Mouse (Mus musculus): ENCODE data around the gene Twist2.

The Twist2 gene

GRCm38 (mm10) chr1:91816571-91816970, 15.3 kb downstream of the Twist2 start:
- in situ Hi-C loops (cut with MboI, MseI), result no loop called here

DNA sequence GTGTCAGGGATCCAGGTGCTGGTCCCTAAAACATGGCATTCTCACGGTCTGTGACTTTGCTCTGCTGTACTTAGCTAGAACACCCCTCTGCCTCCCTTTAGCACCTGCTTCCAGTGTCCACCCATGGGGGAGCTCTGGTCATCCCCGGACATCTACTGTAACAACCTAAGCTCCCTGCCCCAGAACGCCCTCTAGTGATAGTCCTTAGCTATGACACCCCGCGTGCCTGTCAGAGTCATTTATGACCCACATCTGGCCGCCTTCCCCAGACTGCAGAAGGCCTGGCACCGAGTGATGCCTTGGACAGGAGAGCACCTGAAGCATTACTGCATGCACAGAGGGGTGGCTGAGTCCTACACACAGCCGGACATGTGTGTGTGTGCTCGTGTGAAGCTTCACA, 18.0 kb downstream of the Twist2 start:
- in situ Hi-C loops (cut with MboI, MseI), result no loop called here

- in situ Hi-C loops (cut with MboI, MseI), result no loop called here
Observed at GRCm38 (mm10) chr1:91820531-91820930, 19.3 kb downstream of the Twist2 start.

GRCm38 (mm10) chr1:91822316-91822824, 21.1 kb downstream of the Twist2 start:
- in situ Hi-C loops (cut with MboI, MseI), result no loop called here

DNA sequence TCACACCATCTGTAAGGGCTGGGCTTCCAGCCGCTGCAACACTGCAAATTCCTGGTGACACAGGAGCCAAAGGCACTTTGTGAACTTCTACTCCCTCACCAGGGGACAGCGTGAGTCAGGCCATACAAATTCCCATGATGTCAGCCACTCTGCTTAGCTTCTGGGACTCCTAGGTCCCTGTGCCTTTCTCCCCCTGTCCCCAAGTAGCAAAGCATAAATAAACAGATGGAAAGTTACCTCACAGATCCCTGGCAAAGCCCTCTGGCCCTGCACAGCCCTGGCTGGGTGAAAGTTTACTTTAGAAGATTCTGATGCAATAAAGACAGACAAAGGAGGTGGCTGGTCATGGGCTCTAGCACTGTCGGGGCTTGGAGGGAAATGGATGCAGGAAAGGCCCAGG, 22.3 kb downstream of the Twist2 start:
- in situ Hi-C loops (cut with MboI, MseI), result no loop called here

GRCm38 (mm10) chr1:91823951-91824350, 22.7 kb downstream of the Twist2 start:
- in situ Hi-C loops (cut with MboI, MseI), result no loop called here

DNA sequence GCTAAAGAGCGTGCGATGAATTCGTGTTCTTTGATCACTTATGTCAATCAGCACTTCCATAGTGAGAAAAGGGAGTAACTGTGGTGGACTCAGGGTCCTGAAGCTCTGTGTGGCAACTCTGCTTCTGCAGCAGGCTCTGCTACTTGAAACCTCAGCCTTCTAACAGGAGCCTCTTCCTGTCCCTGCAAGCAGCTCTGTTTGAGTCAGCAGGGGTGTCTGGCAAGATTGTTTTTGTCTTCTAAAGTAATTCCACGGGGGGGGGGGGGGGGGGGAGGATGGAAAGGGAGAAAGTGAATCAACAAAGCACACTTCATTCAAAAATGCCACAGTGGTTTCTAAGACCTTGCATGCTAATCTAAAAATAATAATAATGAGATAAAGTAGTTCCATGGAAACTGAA, 24.0 kb downstream of the Twist2 start:
- in situ Hi-C loops (cut with MboI, MseI), result no loop called here

DNA sequence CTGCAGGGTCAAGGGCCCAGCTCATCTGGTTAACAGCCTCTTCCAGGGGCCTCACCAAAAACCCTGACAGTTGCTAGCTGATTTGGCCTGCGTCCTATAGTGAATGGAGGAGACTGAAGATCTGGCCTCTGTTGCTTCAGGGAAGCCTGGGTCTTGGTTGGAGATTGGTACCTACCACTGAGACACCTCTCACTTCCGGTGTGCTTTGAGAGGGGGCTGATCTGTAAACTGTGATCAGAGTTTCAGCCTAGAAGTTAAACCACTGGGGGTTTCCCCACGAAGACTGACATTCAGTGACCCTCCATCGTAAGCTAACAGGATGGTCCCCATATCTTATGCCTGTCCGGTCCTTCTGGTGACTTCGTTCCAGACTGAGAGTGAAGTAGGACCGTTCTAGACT, 30.7 kb downstream of the Twist2 start:
- in situ Hi-C loops (cut with MboI, MseI), result no loop called here

DNA sequence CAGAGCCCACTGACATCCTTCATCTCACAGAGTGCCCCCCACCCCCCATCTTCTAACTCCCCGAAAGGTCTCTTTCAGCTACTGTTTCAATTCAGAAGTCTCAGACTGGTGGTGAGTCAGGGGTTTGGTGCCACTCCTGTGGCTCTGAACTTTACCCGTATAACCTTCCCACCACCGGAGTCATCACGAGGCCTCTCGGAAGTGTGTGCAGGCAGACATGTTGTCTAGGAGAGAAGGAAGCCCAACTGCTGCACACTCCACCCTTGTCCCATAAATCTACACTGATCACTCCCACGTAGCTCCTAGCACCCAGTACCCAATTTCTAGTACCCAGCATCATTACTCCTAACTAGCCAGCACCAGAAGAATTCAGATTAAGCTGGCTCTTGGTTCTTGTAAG, 38.3 kb downstream of the Twist2 start:
- in situ Hi-C loops (cut with MboI, MseI), result no loop called here

DNA sequence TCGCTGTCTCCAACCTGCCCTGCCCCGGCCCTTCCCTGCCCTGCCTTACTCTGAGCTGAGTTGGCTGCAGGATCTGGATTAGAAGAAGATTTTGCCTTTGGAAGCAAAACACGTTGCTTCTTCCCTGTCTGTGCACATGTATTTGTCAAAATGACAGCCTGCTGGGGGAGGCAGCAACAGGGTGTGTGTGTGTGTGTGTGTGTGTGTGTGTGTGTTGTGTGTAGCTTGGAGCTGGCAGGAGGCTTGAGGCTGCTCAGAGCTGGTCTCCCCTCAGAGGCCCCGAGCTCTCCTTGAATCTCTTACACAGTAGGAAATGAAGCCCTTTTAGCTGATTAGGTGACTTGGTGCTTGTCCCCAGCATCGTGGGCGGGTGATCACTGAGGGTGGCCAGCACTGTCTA, 38.7 kb downstream of the Twist2 start:
- in situ Hi-C loops (cut with MboI, MseI), result no loop called here

DNA sequence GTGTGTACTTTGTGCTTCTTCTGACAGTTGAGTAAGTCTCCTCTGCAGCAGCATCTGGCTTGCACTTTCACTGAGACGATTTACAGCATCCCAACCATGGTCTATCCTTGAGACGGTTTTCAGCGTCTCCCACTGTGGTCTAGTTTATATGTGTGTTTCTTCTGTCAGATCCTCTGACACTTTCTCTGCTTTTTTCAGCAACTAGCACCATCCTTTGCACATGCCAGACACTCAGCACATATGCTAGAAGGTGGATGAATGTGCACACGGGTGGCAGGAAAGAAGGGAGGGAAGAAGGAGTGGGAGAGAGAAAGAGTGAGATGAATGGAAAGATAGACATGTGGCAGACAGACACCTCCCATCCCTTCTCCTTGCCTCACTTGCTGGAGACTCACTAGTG, 43.0 kb downstream of the Twist2 start:
- in situ Hi-C loops (cut with MboI, MseI), result no loop called here

DNA sequence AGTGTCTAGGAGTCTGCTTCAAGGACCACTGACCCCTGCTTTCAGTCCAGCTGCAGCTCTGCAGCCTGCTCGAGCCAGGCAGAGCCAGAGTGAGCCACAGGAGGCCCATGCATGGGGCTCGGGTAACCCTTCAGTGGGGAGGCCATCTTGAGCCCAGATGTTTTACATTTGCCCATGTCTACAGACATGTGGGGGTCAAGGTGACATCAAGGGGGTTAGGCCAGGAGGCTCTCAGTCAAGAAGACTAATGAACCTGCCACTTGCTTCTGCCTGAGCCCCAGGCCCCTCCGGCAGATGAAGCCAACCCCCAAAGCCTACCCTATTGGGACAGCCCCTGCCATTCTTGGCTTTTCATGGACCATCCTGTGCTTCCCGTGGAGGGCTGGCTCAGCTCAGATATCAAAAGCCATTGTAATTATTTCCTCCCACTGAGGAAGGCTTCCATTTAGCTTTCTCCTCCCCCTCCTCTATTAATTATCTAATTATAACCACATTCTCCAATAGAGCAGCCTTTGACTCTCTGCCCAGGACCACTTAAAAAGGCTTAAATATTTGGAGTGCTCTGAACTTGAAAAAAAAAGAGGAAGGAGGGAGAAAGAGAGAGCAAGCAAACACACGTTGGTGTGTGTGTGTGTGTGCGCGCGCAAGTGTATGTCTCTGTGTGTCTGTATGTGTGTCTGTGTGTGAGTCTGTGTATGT, 43.6 kb downstream of the Twist2 start:
- in situ Hi-C loops (cut with MboI, MseI), result no loop called here

DNA sequence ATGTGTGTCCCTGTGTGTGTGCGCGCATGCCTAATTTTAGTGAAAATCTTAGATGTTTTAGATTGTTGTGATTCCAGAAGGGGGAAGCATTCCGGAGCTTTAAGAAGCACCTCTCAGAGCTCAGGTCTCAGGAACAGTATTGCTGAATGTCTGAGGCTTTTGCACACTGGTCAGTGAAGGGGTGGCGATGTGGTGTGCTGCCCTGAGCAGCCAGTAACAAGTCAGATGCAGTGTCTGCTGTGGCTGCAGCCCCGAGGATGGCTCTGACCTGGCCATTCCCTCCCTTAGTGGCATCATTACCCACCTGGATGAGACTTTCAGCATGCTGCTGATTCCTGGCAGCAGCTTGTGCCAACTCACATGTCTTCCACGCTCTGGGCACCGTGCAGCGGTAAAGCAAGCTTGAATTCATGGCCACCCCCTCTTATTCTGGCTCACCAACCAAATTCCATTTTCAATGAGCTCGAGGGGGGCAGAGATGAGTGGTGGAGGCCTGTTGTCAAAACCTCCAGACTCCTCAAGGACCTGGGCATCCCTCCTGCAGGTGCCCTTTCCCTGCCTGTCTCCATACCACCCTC, 44.2 kb downstream of the Twist2 start:
- in situ Hi-C loops (cut with MboI, MseI), result no loop called here

DNA sequence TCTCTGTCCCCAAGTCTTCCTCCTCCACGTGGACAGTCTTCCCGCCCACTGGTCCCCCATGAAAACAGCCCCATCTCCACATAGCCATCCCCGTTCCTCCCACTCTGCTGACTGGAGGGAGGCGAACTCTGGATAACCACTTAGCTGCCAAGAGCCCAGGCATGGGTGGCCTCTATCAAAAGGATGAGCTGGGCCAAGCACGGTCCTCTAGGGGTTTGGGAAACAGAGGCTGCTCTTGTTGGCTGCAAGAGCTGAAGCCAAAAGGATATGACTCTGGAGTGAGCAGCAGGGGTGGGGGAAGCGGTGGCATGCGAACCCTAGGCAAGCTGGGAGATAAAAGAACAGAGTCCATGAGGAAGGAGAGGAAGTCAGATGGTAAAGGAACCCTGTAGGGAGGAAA, 50.0 kb downstream of the Twist2 start:
- in situ Hi-C loops (cut with MboI, MseI), result loop anchor here in 1 of 2 experiments (25.0 kb wide), 1 partner anchor 1161 kb away; the partner anchor contains the start of gene Aqp12

DNA sequence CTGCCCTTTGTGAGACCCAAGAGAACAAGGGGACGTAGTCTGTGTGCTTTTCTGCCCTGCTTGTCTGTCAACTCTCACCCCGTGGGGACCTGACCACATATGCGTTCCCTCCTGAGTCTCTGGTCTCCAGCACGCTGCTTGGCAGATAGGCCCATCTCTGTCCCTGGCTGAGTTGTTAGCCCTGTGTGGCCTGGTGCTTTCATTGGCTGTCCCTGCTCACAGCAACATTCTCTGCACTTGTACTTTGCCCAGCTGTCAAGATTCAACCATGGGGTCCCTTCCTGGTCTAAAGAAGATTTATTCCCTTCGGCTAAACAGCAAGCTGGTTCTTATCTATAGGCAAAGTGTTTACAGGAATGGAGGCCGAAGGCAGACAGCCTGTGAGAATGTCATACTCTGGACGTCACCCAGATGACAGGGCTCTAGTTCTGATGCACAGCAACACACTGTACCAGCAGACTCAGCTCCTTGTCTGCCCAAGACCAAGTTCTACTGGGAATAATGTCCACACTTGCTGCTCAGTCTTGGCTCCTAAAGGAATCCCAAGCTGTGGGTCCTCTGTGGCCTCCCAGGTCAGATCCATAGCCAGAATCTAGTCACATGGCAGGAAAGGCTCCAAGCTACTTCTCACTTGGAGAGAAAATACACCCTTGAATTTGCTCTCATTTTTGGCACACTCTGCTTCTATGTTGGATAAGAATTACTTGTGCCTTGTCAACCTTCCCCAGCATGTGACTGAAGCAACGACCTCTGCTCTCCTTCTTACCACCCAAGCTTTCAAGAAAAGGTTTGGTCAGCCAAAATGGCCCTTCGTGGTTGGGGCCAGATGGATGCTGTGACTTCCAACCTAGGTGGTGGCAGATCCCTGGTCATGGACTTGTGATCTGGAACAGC, 55.8 kb downstream of the Twist2 start:
- in situ Hi-C loops (cut with MboI, MseI), result loop anchor here in 1 of 2 experiments (25.0 kb wide), 1 partner anchor 1155 kb away; the partner anchor contains the start of gene Aqp12

DNA sequence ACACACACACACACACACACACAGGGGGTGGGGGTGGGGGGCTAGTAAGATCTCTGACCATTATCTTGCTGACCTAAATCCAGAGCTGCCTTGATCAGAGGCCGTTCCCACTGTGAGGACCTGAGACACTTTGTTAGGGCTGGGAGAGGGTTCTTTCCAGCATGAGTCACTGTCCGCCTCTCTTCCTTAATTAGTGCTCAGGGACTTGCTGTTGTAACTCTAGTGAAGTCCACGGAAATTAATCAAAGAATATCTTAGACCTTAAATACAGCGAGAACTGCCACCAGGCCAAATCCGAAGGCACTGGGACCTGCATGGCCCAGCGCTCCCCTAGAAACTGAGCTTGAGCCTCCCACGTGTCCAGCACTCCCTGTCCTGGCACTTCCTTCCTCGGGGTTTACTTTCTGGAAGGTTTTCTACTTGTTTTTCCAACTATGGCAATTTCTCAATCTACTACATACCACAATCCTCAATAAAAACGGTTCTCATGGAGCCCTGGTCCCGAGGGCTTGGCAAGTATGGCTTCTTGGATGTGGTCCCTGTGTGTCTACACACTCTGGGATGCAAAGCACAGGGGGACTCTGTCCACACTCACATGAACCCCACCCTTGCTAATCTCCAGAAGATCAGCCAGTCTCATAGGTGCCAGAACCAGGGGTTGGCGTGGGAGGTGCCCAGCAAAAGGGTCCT, 57.0 kb downstream of the Twist2 start:
- in situ Hi-C loops (cut with MboI, MseI), result loop anchor here in 1 of 2 experiments (25.0 kb wide), 1 partner anchor 1154 kb away; the partner anchor contains the start of gene Aqp12

GRCm38 (mm10) chr1:91858901-91859300, 57.6 kb downstream of the Twist2 start:
- in situ Hi-C loops (cut with MboI, MseI), result loop anchor here in 1 of 2 experiments (25.0 kb wide), 1 partner anchor 1153 kb away; the partner anchor contains the start of gene Aqp12

DNA sequence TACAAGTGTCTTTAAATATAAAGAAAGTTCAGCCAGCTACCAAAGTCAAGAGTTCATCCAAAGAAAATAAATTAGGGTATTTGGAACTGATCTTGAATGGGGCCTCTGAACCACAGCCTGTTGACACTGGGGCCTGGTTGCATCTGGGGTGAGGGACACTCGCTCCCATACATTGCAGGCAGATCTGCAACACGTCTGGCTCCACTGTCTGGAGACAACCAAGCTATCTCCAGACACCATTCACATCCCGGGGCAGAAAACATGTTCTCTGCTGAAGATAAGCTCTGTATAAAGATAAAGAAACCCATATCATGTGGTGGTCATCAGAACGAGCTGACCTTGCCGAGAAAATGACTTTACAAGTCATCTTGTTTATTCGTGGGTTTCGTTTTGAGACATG, 60.2 kb downstream of the Twist2 start:
- in situ Hi-C loops (cut with MboI, MseI), result loop anchor here in 1 of 2 experiments (25.0 kb wide), 1 partner anchor 1151 kb away; the partner anchor contains the start of gene Aqp12

DNA sequence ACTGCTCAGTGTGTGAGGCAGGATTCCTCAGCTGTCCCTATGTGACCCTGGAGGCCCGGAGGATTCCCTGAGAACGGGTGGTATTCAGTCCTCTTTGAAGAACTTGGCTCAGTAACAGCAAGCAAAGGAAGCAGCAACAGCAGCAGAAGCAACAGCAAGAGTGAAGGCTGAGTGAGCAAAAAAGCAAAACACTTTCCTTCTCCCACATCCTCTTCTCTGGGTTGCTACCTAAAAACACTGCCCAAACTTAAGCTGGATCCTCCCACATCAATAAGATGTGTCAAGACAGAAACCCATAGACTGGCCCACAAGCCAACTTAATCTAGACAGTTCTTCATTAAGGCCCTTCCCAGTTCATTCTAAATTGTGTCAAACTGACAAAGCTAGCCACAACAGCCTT, 64.7 kb downstream of the Twist2 start:
- in situ Hi-C loops (cut with MboI, MseI), result loop anchor here in 1 of 2 experiments (25.0 kb wide), 1 partner anchor 1146 kb away; the partner anchor contains the start of gene Aqp12

GRCm38 (mm10) chr1:91871101-91871500, 69.8 kb downstream of the Twist2 start:
- in situ Hi-C loops (cut with MboI, MseI), result loop anchor here in 1 of 2 experiments (25.0 kb wide), 1 partner anchor 1141 kb away; the partner anchor contains the start of gene Aqp12

Measured in T-helper 17 cell (primary cell).